Mouse (Mus musculus): ENCODE results near the gene Fuk.

- TF ChIP-seq CTCF (IDR thresholded peaks at IDR 0.05; ENCODE audit: low read depth, low read length) = no peak
- TF ChIP-seq GATA1 (IDR thresholded peaks at IDR 0.05; ENCODE audit: borderline replicate concordance, low read length) = no peak
- TF ChIP-seq GATA2 (IDR thresholded peaks at IDR 0.05; ENCODE audit: borderline replicate concordance, low read depth, low read length) = no peak
These were observed 14.7 kb downstream of the Fuk start for GRCm38 (mm10) chr8:110887551-110887950.

Data from G1E (cell line).